Mouse (Mus musculus) neural tube, embryonic 15.5 days (tissue): ENCODE measurements at regions not wholly inside any gene's neighbourhood (a gene's known extent, or its start where the extent isn't known, plus 50 kb on each side); places are given as distances from the start of the nearest gene placed in this dataset.
"Not testable (repeated sequence)": the region's sequence is repeated elsewhere in the genome, so short reads cannot be mapped to it uniquely, and the experiment has no call there.

Source experiments
- ATAC-seq: fragments of 200-750 bp; cut with Nextera tagmentation; 2 replicates; pipeline ENCODE4 v1.8.0; 2017; ENCODE audit warnings: mild to moderate bottlenecking, moderate TSS enrichment, moderate library complexity; ENCODE audit not compliant: low FRiP score
- H3K27ac ChIP-seq: fragments of 300-500 bp; sonication (generic); replicated peaks from 2 replicates; pipeline ENCODE4 v1.5.1; 2015; ENCODE audit warnings: mild to moderate bottlenecking, inconsistent platforms
- H3K27me3 ChIP-seq: fragments of 300-500 bp; sonication (generic); replicated peaks from 2 replicates; pipeline ENCODE4 v1.6.1; 2015; ENCODE audit warnings: inconsistent platforms
- H3K36me3 ChIP-seq: fragments of 300-500 bp; sonication (generic); 2 replicates; pipeline ENCODE4 v1.6.1; 2015; ENCODE audit warnings: inconsistent platforms
- H3K4me1 ChIP-seq: fragments of 300-500 bp; sonication (generic); 2 replicates; pipeline ENCODE4 v1.6.1; 2015; ENCODE audit warnings: inconsistent platforms
- H3K4me2 ChIP-seq: fragments of 300-500 bp; sonication (generic); 2 replicates; pipeline ENCODE4 v1.6.1; 2015; ENCODE audit warnings: inconsistent platforms, mild to moderate bottlenecking, moderate library complexity
- H3K4me3 ChIP-seq: fragments of 300-500 bp; sonication (generic); replicated peaks from 2 replicates; pipeline ENCODE4 v1.5.1; 2015; ENCODE audit warnings: mild to moderate bottlenecking, inconsistent platforms
- H3K9ac ChIP-seq: fragments of 300-500 bp; sonication (generic); replicated peaks from 2 replicates; pipeline ENCODE4 v1.6.1; 2015; ENCODE audit warnings: mild to moderate bottlenecking, inconsistent platforms
- H3K9me3 ChIP-seq: fragments of 300-500 bp; sonication (generic); replicated peaks from 2 replicates; pipeline ENCODE4 v1.6.1; 2016; ENCODE audit warnings: inconsistent platforms
- WGBS: fragments of 180-500 bp; shearing (Covaris S2); methylation state at CpG from one replicate; pipeline ENCODE4 v1.1.7; 2015; ENCODE audit warnings: mixed read lengths; 5-methylcytosine and 5-hydroxymethylcytosine counted together

- Histone ChIP-seq H3K36me3 (no peaks in the 10 kb centered on the region), H3K27ac (no peak overlapping the region), H3K4me3 (no peak overlapping the region), H3K9ac (no peak overlapping the region), H3K4me2 (no peak overlapping the region), H3K4me1 (no peaks in the 10 kb centered on the region), H3K9me3 (no peaks in the 10 kb centered on the region), H3K27me3 (no peaks in the 10 kb centered on the region)
- no peak for ATAC-seq
- WGBS: 56% methylated on average over 3 of the region's 3 CpGs
Observed at GRCm38 (mm10) chr2:146731081-146731480, 124.6 kb upstream of the Kiz start.

- ATAC-seq, H3K9me3 ChIP-seq, H3K36me3 ChIP-seq, H3K4me2 ChIP-seq, H3K4me1 ChIP-seq, H3K27me3 ChIP-seq, H3K9ac ChIP-seq, H3K27ac ChIP-seq, H3K4me3 ChIP-seq: not testable (repeated sequence)
- WGBS: 94% methylated on average over 2 of the region's 2 CpGs
Observed at GRCm38 (mm10) chr2:146732891-146733290, 122.8 kb upstream of the Kiz start.

- Histone ChIP-seq H3K27me3 (no peaks in the 10 kb centered on the region), H3K9ac (no peak overlapping the region), H3K4me2 (no peak overlapping the region), H3K9me3 (no peaks in the 10 kb centered on the region), H3K4me3 (no peak overlapping the region), H3K36me3 (no peaks in the 10 kb centered on the region), H3K4me1 (peaks cover 11% of the 10 kb centered on the region), H3K27ac (no peak overlapping the region)
- WGBS: 60% methylated on average over 2 of the region's 2 CpGs
- ATAC-seq: no peak
Observed at GRCm38 (mm10) chr2:146744396-146744795, 111.3 kb upstream of the Kiz start.

- peak overlapping the region; percentile 51 for H3K4me2 ChIP-seq
- peak overlapping the region; percentile 34 for H3K4me3 ChIP-seq
- no peaks in the 10 kb centered on the region for H3K27me3 ChIP-seq
- peak overlapping the region; percentile 84 for H3K27ac ChIP-seq
- WGBS: 54% methylated on average over 18 of the region's 18 CpGs
- peak; percentile 42; the same call in 1 of the 2 replicates for ATAC-seq
- H3K9ac ChIP-seq: peak overlapping the region; percentile 21; the same call in 1 of the 2 replicates
- peaks cover 11% of the 10 kb centered on the region for H3K4me1 ChIP-seq
- no peaks in the 10 kb centered on the region for H3K9me3 ChIP-seq
- H3K36me3 ChIP-seq: no peaks in the 10 kb centered on the region
Observed at GRCm38 (mm10) chr2:146745012-146745682, 110.5 kb upstream of the Kiz start.

- ATAC-seq: peak; percentile 96
- H3K4me2 ChIP-seq: peak overlapping the region; percentile 51
- H3K27me3 ChIP-seq: no peaks in the 10 kb centered on the region
- WGBS: 39% methylated on average over 12 of the region's 12 CpGs
- peak overlapping the region; percentile 34 for H3K4me3 ChIP-seq
- H3K36me3 ChIP-seq: no peaks in the 10 kb centered on the region
- H3K9me3 ChIP-seq: no peaks in the 10 kb centered on the region
- peaks cover 11% of the 10 kb centered on the region for H3K4me1 ChIP-seq
- peak overlapping the region; percentile 21; the same call in 1 of the 2 replicates for H3K9ac ChIP-seq
- peak overlapping the region; percentile 84 for H3K27ac ChIP-seq
Observed at GRCm38 (mm10) chr2:146745683-146746047, 110.0 kb upstream of the Kiz start.

GRCm38 (mm10) chr2:146753988-146754387 is 101.7 kb upstream of the Kiz start:
- no peaks in the 10 kb centered on the region for H3K9me3 ChIP-seq
- no peak overlapping the region for H3K4me3 ChIP-seq
- ATAC-seq: no peak
- no peak overlapping the region for H3K4me2 ChIP-seq
- H3K27ac ChIP-seq: no peak overlapping the region
- H3K4me1 ChIP-seq: no peaks in the 10 kb centered on the region
- no peak overlapping the region for H3K9ac ChIP-seq
- no peaks in the 10 kb centered on the region for H3K27me3 ChIP-seq
- H3K36me3 ChIP-seq: no peaks in the 10 kb centered on the region
- WGBS: 43% methylated on average over 2 of the region's 2 CpGs

- H3K27me3 ChIP-seq: no peaks in the 10 kb centered on the region
- H3K9me3 ChIP-seq: no peaks in the 10 kb centered on the region
- peaks cover 28% of the 10 kb centered on the region for H3K4me1 ChIP-seq
- no peak overlapping the region for H3K9ac ChIP-seq
- no peak overlapping the region for H3K27ac ChIP-seq
- no peak overlapping the region for H3K4me3 ChIP-seq
- WGBS: 32% methylated on average over 18 of the region's 18 CpGs
- H3K36me3 ChIP-seq: no peaks in the 10 kb centered on the region
- peak overlapping the region; percentile 37 for H3K4me2 ChIP-seq
- ATAC-seq: peak; percentile 56; the same call in 1 of the 2 replicates
Observed at GRCm38 (mm10) chr2:146763522-146764144, 92.0 kb upstream of the Kiz start.

- Histone ChIP-seq H3K36me3 (no peaks in the 10 kb centered on the region), H3K9me3 (no peaks in the 10 kb centered on the region), H3K4me1 (peaks cover 28% of the 10 kb centered on the region), H3K27me3 (no peaks in the 10 kb centered on the region), H3K9ac (no peak overlapping the region), H3K4me3 (no peak overlapping the region), H3K27ac (no peak overlapping the region), H3K4me2 (no peak overlapping the region)
- WGBS: 38% methylated on average over 12 of the region's 12 CpGs
- no peak for ATAC-seq
Observed at GRCm38 (mm10) chr2:146764313-146765255, 91.1 kb upstream of the Kiz start.

- no peak overlapping the region for H3K9ac ChIP-seq
- no peaks in the 10 kb centered on the region for H3K4me1 ChIP-seq
- no peak for ATAC-seq
- H3K27me3 ChIP-seq: no peaks in the 10 kb centered on the region
- H3K4me3 ChIP-seq: no peak overlapping the region
- no peaks in the 10 kb centered on the region for H3K36me3 ChIP-seq
- WGBS: 50% methylated on average over 2 of the region's 2 CpGs
- H3K9me3 ChIP-seq: no peaks in the 10 kb centered on the region
- H3K4me2 ChIP-seq: no peak overlapping the region
- no peak overlapping the region for H3K27ac ChIP-seq
Observed at GRCm38 (mm10) chr2:146774876-146775275, 80.8 kb upstream of the Kiz start.

GRCm38 (mm10) chr2:146787132-146787810 is 68.4 kb upstream of the Kiz start:
- H3K9ac ChIP-seq: no peak overlapping the region
- no peak overlapping the region for H3K4me3 ChIP-seq
- WGBS: 11% methylated on average over 11 of the region's 11 CpGs
- H3K4me2 ChIP-seq: peak overlapping the region; percentile 40
- peak overlapping the region; percentile 49 for H3K27ac ChIP-seq
- H3K36me3 ChIP-seq: no peaks in the 10 kb centered on the region
- peak; percentile 76 for ATAC-seq
- H3K27me3 ChIP-seq: no peaks in the 10 kb centered on the region
- H3K4me1 ChIP-seq: peaks cover 15% of the 10 kb centered on the region
- H3K9me3 ChIP-seq: no peaks in the 10 kb centered on the region

GRCm38 (mm10) chr2:146787811-146788455 is 67.7 kb upstream of the Kiz start:
- no peak overlapping the region for H3K9ac ChIP-seq
- peak; percentile 47; the same call in 1 of the 2 replicates for ATAC-seq
- no peaks in the 10 kb centered on the region for H3K36me3 ChIP-seq
- 52% methylated on average over 5 of the region's 5 CpGs for WGBS
- no peak overlapping the region for H3K4me3 ChIP-seq
- H3K27me3 ChIP-seq: no peaks in the 10 kb centered on the region
- H3K4me1 ChIP-seq: peaks cover 15% of the 10 kb centered on the region
- H3K9me3 ChIP-seq: no peaks in the 10 kb centered on the region
- H3K4me2 ChIP-seq: no peak overlapping the region; the same call in 1 of the 2 replicates
- peak overlapping the region; percentile 49 for H3K27ac ChIP-seq
